Mouse (Mus musculus): ENCODE data around the gene Ccl12.

Ccl12 gene

GRCm38 (mm10) chr11:82101529-82101928 lies at the start of gene Ccl12:
Ccl12 (plus strand) TSS chr11:82101845.
- DNase-seq (ENCODE audit: low spot score): no peak

GRCm38 (mm10) chr11:82053849-82054248 lies 47.8 kb upstream of the Ccl12 start:
- DNase-seq (ENCODE audit: low spot score): no peak

GRCm38 (mm10) chr11:82057646-82058045 lies 44.0 kb upstream of the Ccl12 start, which contains the start of gene Ccl11:
Ccl11 (plus strand) TSS chr11:82057823.
- DNase-seq (ENCODE audit: low spot score): no peak

GRCm38 (mm10) chr11:82062226-82062625 lies 39.4 kb upstream of the Ccl12 start:
- DNase-seq (ENCODE audit: low spot score): no peak

- no peak for DNase-seq (ENCODE audit: low spot score)
These were observed 38.2 kb upstream of the Ccl12 start for GRCm38 (mm10) chr11:82063454-82063853.

GRCm38 (mm10) chr11:82066953-82067571 lies 34.6 kb upstream of the Ccl12 start:
- no peak for DNase-seq (ENCODE audit: low spot score)

- no peak for DNase-seq (ENCODE audit: low spot score)
These were observed 30.6 kb upstream of the Ccl12 start for GRCm38 (mm10) chr11:82071076-82071475.

GRCm38 (mm10) chr11:82072374-82072773 lies 29.3 kb upstream of the Ccl12 start:
- no peak for DNase-seq (ENCODE audit: low spot score)

GRCm38 (mm10) chr11:82072984-82073383 lies 28.7 kb upstream of the Ccl12 start:
- DNase-seq (ENCODE audit: low spot score): no peak

GRCm38 (mm10) chr11:82073686-82074085 lies 28.0 kb upstream of the Ccl12 start:
- no peak for DNase-seq (ENCODE audit: low spot score)

GRCm38 (mm10) chr11:82077031-82077430 lies 24.6 kb upstream of the Ccl12 start:
- DNase-seq (ENCODE audit: low spot score): no peak

GRCm38 (mm10) chr11:82078136-82078730 lies 23.4 kb upstream of the Ccl12 start:
- no peak for DNase-seq (ENCODE audit: low spot score)

GRCm38 (mm10) chr11:82080865-82081264 lies 20.8 kb upstream of the Ccl12 start:
- no peak for DNase-seq (ENCODE audit: low spot score)

- DNase-seq (ENCODE audit: low spot score): no peak
These were observed 17.3 kb upstream of the Ccl12 start for GRCm38 (mm10) chr11:82084360-82084759.

- no peak for DNase-seq (ENCODE audit: low spot score)
These were observed 1.9 kb upstream of the Ccl12 start for GRCm38 (mm10) chr11:82099511-82100323.

GRCm38 (mm10) chr11:82101087-82101486 lies 558 bp upstream of the Ccl12 start:
- DNase-seq (ENCODE audit: low spot score): no peak

GRCm38 (mm10) chr11:82109611-82110010 lies 8.0 kb downstream of the Ccl12 start:
- no peak for DNase-seq (ENCODE audit: low spot score)

- DNase-seq (ENCODE audit: low spot score): no peak
These were observed 9.0 kb downstream of the Ccl12 start for GRCm38 (mm10) chr11:82110372-82111248.

- DNase-seq (ENCODE audit: low spot score): no peak
These were observed 13.2 kb downstream of the Ccl12 start, which contains the start of gene Ccl8 for GRCm38 (mm10) chr11:82114885-82115284. Ccl8 (plus strand) TSS chr11:82115185.

- DNase-seq (ENCODE audit: low spot score): no peak
These were observed 14.4 kb downstream of the Ccl12 start for GRCm38 (mm10) chr11:82116041-82116440.

- DNase-seq (ENCODE audit: low spot score): no peak
These were observed 31.3 kb downstream of the Ccl12 start for GRCm38 (mm10) chr11:82132977-82133376.

GRCm38 (mm10) chr11:82136196-82136595 lies 34.6 kb downstream of the Ccl12 start:
- DNase-seq (ENCODE audit: low spot score): no peak

Measured in testis, postnatal 10 days (tissue).